Mouse (Mus musculus): ENCODE measurements around the gene Neurod2.

DNA sequence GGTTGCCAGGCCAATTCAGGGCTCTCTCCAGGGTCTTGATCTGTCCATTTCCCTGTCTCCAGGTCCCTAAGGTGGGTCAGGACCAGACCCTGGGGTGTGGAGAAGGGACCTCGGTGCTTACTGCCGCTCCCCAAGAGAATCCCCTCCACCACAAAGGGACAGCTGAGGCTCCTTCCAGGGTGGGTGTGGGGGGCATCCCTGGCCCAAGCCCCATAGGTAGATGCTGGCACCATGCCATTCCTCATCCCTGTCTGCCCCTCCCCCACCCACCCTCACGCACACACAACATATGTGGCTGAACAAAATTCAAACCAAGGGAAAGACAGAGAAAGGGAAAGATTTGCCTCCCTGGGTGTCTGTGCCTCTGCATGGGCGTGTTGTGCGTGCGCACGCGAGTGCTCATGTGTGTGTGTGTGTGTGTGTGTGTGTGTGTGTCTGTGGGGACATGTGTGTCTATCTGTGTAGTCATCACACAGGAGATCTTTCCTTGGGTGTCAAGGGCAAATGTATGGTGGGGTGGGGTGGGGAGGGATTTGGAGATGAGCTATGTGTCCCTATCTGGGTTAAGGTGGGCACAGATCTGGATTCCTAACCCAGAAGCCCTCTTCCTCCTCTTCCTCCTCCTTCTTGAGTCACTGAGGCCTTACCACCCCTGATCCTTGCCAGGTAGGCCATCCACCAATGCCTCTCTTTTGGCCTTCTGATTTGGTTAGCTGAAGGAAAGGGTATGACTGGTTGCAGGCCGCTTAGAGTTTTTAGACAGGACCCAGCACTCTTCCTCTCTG is 704 bp upstream of the Neurod2 start:
- TF ChIP-seq POLR2A (IDR thresholded peaks at IDR 0.05; ENCODE audit: borderline replicate concordance, control insufficient read depth, low read depth, low read length) (no peak), CTCF (IDR thresholded peaks at IDR 0.05; ENCODE audit: control insufficient read depth, insufficient read depth, low read length) (no peak)

All from bone marrow, adult 2 months (tissue).